ENCODE assay signal across 8 mouse cellular contexts in genomic region chr12:99716038-99716610, GRCm38 (mm10).
DNase-seq lines count a peak whose midpoint lies in the region; ATAC-seq and TF ChIP-seq lines count a peak whose summit lies in the region.

No protein-coding gene starts in this region.

- dilution Hi-C loops in CH12.LX (cut with MboI; ENCODE audit: extremely low pct_ligation_motif_present, extremely low pct_unique_long_range_greater_than_20kb, low sequenced_read_pairs) = no loop called here

- 69% methylated on average over 8 of the region's 8 CpGs for WGBS in intestine, postnatal 0 days

- peak; percentile 14 for DNase-seq in CH12.LX (ENCODE audit: extremely low read depth)
- peak; percentile 29 for DNase-seq in adrenal gland, adult 8-10 months
- DNase-seq in gastrocnemius, adult 2 months = peak; percentile 90
- peak; percentile 22 for DNase-seq in kidney, postnatal 14 days
- no peak for DNase-seq in ovary, postnatal 10 days (ENCODE audit: low spot score)
- no peak for DNase-seq in urinary bladder, postnatal 10 days (ENCODE audit: low spot score)

- H3K9me3 ChIP-seq in CH12.LX (replicated peaks; ENCODE audit: low read length) = no peaks in the 10 kb centered on the region
- no peaks in the 10 kb centered on the region for H3K9me3 ChIP-seq in intestine, postnatal 0 days (ENCODE audit: control insufficient read depth)

- no peak overlapping the region for H3K9ac ChIP-seq in CH12.LX (ENCODE audit: insufficient read depth, low read depth)
- no peak overlapping the region for H3K9ac ChIP-seq in intestine, postnatal 0 days (ENCODE audit: low read depth, low read length)

- no peaks in the 10 kb centered on the region for H3K79me2 ChIP-seq in CH12.LX (replicated peaks; ENCODE audit: control insufficient read depth, extremely low read depth, insufficient read depth, poor library complexity, severe bottlenecking)

- peaks cover 0 to 25% of the 10 kb centered on the region in 2 experiments for H3K36me3 ChIP-seq in CH12.LX (replicated peaks in 1 of 2; ENCODE audit: control insufficient read depth in 1 of 2, insufficient read depth in 1 of 2, low read length in 1 of 2)
- H3K36me3 ChIP-seq in intestine, postnatal 0 days (ENCODE audit: control insufficient read depth, insufficient read depth) = no peaks in the 10 kb centered on the region

- no peak overlapping the region for H3K4me3 ChIP-seq in CH12.LX (replicated peaks in 1 of 3; ENCODE audit: low read depth in 2 of 3, low read length in 2 of 3, poor library complexity in 1 of 3)
- no peak overlapping the region for H3K4me3 ChIP-seq in gastrocnemius, adult 2 months
- no peak overlapping the region for H3K4me3 ChIP-seq in intestine, postnatal 0 days (ENCODE audit: low read depth, low read length)

- H3K4me2 ChIP-seq in CH12.LX (ENCODE audit: insufficient read depth, low read depth, poor library complexity, severe bottlenecking) = no peak overlapping the region
- H3K4me2 ChIP-seq in intestine, postnatal 0 days (replicated peaks; ENCODE audit: low read depth) = no peak overlapping the region

- no peak for TF ChIP-seq EP300 in CH12.LX (IDR thresholded peaks at IDR 0.05; ENCODE audit: low read length)

- H3K4me1 ChIP-seq in CH12.LX (ENCODE audit: control insufficient read depth in 1 of 2, insufficient read depth in 2 of 2) = peaks cover 9 to 15% of the 10 kb centered on the region in 2 experiments; a peak in 3 of 4 replicates
- H3K4me1 ChIP-seq in intestine, postnatal 0 days (replicated peaks; ENCODE audit: control insufficient read depth, insufficient read depth, low read length) = no peaks in the 10 kb centered on the region

- no peak for ATAC-seq in intestine, postnatal 0 days
- no peak for ATAC-seq in monocyte, adult 5-6 weeks (replicated peaks; ENCODE audit: insufficient number of reproducible peaks, low FRiP score, low TSS enrichment, poor library complexity, severe bottlenecking)

- no peak overlapping the region for H3K27ac ChIP-seq in CH12.LX (ENCODE audit: insufficient read depth, low read depth)
- peak overlapping the region; percentile 97 for H3K27ac ChIP-seq in gastrocnemius, adult 2 months
- H3K27ac ChIP-seq in intestine, postnatal 0 days (ENCODE audit: low read depth, low read length) = no peak overlapping the region

- in situ Hi-C loops in CH12.LX (cut with MboI; ENCODE audit: low pct_ligation_motif_present, low pct_unique_long_range_greater_than_20kb, low sequenced_read_pairs) = no loop called here

- no peak for TF ChIP-seq RAD21 in CH12.LX (IDR thresholded peaks at IDR 0.05; ENCODE audit: low read depth, low read length)

- TF ChIP-seq CTCF in CH12.LX (conservative IDR thresholded peaks at IDR 0.05 in 1 of 2, IDR thresholded peaks at IDR 0.05 in 1 of 2; ENCODE audit: low read depth in 2 of 2, low read length in 2 of 2) = no peak
- TF ChIP-seq CTCF in gastrocnemius, adult 2 months (IDR thresholded peaks at IDR 0.05) = no peak
- no peak for TF ChIP-seq CTCF in intestine, postnatal 0 days (IDR thresholded peaks at IDR 0.05; ENCODE audit: low read depth)

- TF ChIP-seq POLR2A in CH12.LX (IDR thresholded peaks at IDR 0.05; ENCODE audit: low read depth, low read length) = no peak

- no peaks in the 10 kb centered on the region for H3K27me3 ChIP-seq in CH12.LX (replicated peaks)
- no peaks in the 10 kb centered on the region for H3K27me3 ChIP-seq in intestine, postnatal 0 days (replicated peaks; ENCODE audit: control insufficient read depth, insufficient read depth, low read length)

- intact Hi-C loops in gastrocnemius, adult 2 months (cut with DNase I) = loop anchor here (5.0 kb wide), 1 partner anchor 89 kb away; no protein-coding TSS in a partner anchor

TF ChIP-seq in CH12.LX, 34 proteins besides CTCF, POLR2A, EP300 and RAD21:
- peak; percentile 36; the same call in 1 of the 2 replicates for TF ChIP-seq MEF2A (IDR thresholded peaks at IDR 0.05; ENCODE audit: borderline replicate concordance, low read depth, low read length)
- TF ChIP-seq E2F4 (IDR thresholded peaks at IDR 0.05; ENCODE audit: insufficient replicate concordance, low read depth, low read length) = no peak

Comparison
In these comparisons a context has a peak if more than half of its experiments do, and no peak if none do; other contexts are left out.
1. DNase-seq: peak in CH12.LX (single experiment), adrenal gland, adult 8-10 months (single experiment), gastrocnemius, adult 2 months (single experiment) and kidney, postnatal 14 days (single experiment); none in ovary, postnatal 10 days (single experiment) and urinary bladder, postnatal 10 days (single experiment).